Mouse (Mus musculus) ES-E14 (cell line): ENCODE measurements at regions not wholly inside any gene's neighbourhood (a gene's known extent, or its start where the extent isn't known, plus 50 kb on each side); places are given as distances from the start of the nearest gene placed in this dataset.

ENCODE experiments used
- MAFK ChIP-seq: IDR thresholded peaks from 2 replicates; pipeline ENCODE4 v1.6.1; 2014; ENCODE audit warnings: mild to moderate bottlenecking, low read depth, low read length, inconsistent platforms; ENCODE audit not compliant: insufficient read depth
- ZC3H11A ChIP-seq: IDR thresholded peaks from 2 replicates; pipeline ENCODE4 v1.6.1; 2012; ENCODE audit warnings: low read depth, mild to moderate bottlenecking, inconsistent platforms, low read length, borderline replicate concordance
- ZNF384 ChIP-seq: IDR thresholded peaks from 2 replicates; pipeline ENCODE4 v1.6.1; 2012; ENCODE audit warnings: low read depth, low read length, inconsistent platforms

GRCm38 (mm10) chr3:52775875-52776274 lies 241.2 kb downstream of the Cog6 start:
- TF ChIP-seq MAFK, result no peak
- no peak for TF ChIP-seq ZNF384
- no peak for TF ChIP-seq ZC3H11A
